Mouse (Mus musculus): ENCODE measurements around the gene Sp6. TPM values are rescaled to one million over a fixed set of nuclear protein-coding genes. Genes with fewer than 3 reads are reported as not detected.

The Sp6 gene
- total and polyA plus RNA-seq, 3 experiments, result 0.11 to 0.21 (median 0.21) TPM

GRCm38 (mm10) chr11:97019345-97019708, 6.1 kb downstream of the Sp6 start:
- no peak for DNase-seq
- Histone ChIP-seq H3K27ac (no peak overlapping the region), H3K4me1 (ENCODE audit: control insufficient read depth, insufficient read depth, low read length) (no peaks in the 10 kb centered on the region), H3K4me3 (no peak overlapping the region), H3K27me3 (ENCODE audit: control insufficient read depth, insufficient read depth, low read length) (peaks cover 30% of the 10 kb centered on the region), H3K36me3 (ENCODE audit: control insufficient read depth, insufficient read depth, low read length) (no peaks in the 10 kb centered on the region), H3K9ac (ENCODE audit: low read depth, low read length) (no peak overlapping the region), H3K79me2 (replicated peaks; ENCODE audit: control insufficient read depth, insufficient read depth, low read length) (no peaks in the 10 kb centered on the region)
- WGBS, result 14% methylated on average over 13 of the region's 13 CpGs
- intact Hi-C loops (cut with DNase I), result no loop called here
- TF ChIP-seq EP300 (IDR thresholded peaks at IDR 0.05; ENCODE audit: insufficient read depth, low read depth, low read length), result no peak
- TF ChIP-seq CTCF (IDR thresholded peaks at IDR 0.05), result no peak
- TF ChIP-seq POLR2A (IDR thresholded peaks at IDR 0.05; ENCODE audit: insufficient read depth, low read depth, low read length), result no peak

DNA sequence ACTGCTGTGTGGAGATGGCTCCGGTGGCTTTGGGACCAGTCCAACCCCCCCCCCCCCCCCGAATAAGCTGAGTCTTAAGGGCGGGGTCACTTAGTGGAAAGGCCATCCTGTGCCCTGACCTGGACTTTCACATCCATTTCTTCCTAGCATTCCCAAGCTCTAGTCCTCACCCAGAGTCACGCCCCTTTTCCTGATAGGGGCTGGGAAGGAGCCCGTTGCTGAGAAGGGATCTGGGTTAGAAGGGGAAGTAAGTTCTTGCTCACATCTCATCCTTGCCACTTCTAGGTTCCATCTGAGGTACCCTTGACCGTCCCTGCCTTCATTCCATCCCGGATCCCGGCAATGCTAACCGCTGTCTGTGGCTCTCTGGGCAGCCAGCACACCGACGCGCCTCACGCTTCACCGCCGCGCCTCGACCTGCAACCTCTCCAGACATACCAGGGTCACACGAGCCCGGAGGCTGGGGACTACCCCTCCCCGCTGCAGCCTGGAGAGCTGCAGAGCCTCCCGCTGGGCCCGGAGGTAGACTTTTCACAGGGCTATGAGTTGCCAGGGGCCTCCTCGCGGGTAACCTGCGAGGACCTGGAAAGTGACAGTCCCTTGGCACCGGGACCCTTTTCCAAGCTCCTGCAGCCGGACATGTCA, 8.0 kb downstream of the Sp6 start:
- Histone ChIP-seq H3K4me1 (ENCODE audit: control insufficient read depth, insufficient read depth, low read length) (no peaks in the 10 kb centered on the region), H3K27ac (no peak overlapping the region), H3K27me3 (ENCODE audit: control insufficient read depth, insufficient read depth, low read length) (peaks cover 24% of the 10 kb centered on the region), H3K79me2 (replicated peaks; ENCODE audit: control insufficient read depth, insufficient read depth, low read length) (no peaks in the 10 kb centered on the region), H3K9ac (ENCODE audit: low read depth, low read length) (0 out of 2 replicates have a peak overlapping the region, but pooled peaks have one; percentile 2), H3K4me3 (peak overlapping the region; percentile 74), H3K36me3 (ENCODE audit: control insufficient read depth, insufficient read depth, low read length) (no peaks in the 10 kb centered on the region)
- intact Hi-C loops (cut with DNase I), result no loop called here
- TF ChIP-seq EP300 (IDR thresholded peaks at IDR 0.05; ENCODE audit: insufficient read depth, low read depth, low read length) (no peak), CTCF (IDR thresholded peaks at IDR 0.05) (no peak), POLR2A (IDR thresholded peaks at IDR 0.05; ENCODE audit: insufficient read depth, low read depth, low read length) (no peak)
- DNase-seq, result no peak
- 2% methylated on average over 27 of the region's 27 CpGs for WGBS

DNA sequence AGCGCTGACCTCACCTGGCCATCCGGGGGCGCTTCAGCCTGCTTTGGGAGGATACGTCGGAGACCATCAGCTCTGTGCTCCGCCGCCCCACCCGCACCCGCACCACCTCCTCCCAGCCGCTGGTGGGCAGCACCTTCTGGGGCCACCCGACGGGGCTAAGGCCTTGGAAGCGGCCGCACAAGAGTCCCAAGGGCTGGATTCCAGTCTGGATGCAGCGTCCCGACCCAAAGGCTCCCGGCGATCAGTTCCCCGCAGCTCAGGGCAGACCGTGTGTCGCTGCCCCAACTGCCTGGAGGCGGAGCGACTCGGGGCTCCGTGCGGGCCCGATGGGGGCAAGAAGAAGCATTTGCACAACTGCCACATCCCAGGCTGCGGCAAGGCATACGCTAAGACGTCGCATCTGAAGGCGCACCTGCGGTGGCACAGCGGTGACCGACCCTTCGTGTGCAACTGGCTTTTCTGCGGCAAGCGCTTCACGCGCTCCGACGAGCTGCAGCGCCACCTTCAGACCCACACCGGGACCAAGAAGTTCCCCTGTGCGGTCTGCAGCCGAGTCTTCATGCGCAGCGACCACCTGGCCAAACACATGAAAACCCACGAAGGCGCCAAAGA, 8.8 kb downstream of the Sp6 start:
- no peak for TF ChIP-seq POLR2A (IDR thresholded peaks at IDR 0.05; ENCODE audit: insufficient read depth, low read depth, low read length)
- peak; percentile 9; the same call in 1 of the 2 replicates for TF ChIP-seq EP300 (IDR thresholded peaks at IDR 0.05; ENCODE audit: insufficient read depth, low read depth, low read length)
- TF ChIP-seq CTCF (IDR thresholded peaks at IDR 0.05), result peak; percentile 60
- H3K27me3 ChIP-seq (ENCODE audit: control insufficient read depth, insufficient read depth, low read length), result peaks cover 23% of the 10 kb centered on the region
- DNase-seq, result peak; percentile 81 to 85
- H3K27ac ChIP-seq, result peak overlapping the region; percentile 67
- intact Hi-C loops (cut with DNase I), result loop anchor here (1.0 to 2.0 kb wide), 2 partner anchors 40 to 155 kb away; partner anchors contain the start of gene Sp2
- H3K36me3 ChIP-seq (ENCODE audit: control insufficient read depth, insufficient read depth, low read length), result no peaks in the 10 kb centered on the region
- WGBS, result 1% methylated on average over 50 of the region's 50 CpGs
- peak overlapping the region; percentile 74 for H3K4me3 ChIP-seq
- no peaks in the 10 kb centered on the region for H3K79me2 ChIP-seq (replicated peaks; ENCODE audit: control insufficient read depth, insufficient read depth, low read length)
- no peaks in the 10 kb centered on the region for H3K4me1 ChIP-seq (ENCODE audit: control insufficient read depth, insufficient read depth, low read length)
- peak overlapping the region; percentile 79 for H3K9ac ChIP-seq (ENCODE audit: low read depth, low read length)

GRCm38 (mm10) chr11:97024977-97025376, 11.8 kb downstream of the Sp6 start:
- DNase-seq, result no peak
- Histone ChIP-seq H3K9ac (ENCODE audit: low read depth, low read length) (no peak overlapping the region), H3K36me3 (ENCODE audit: control insufficient read depth, insufficient read depth, low read length) (no peaks in the 10 kb centered on the region), H3K4me1 (ENCODE audit: control insufficient read depth, insufficient read depth, low read length) (no peaks in the 10 kb centered on the region), H3K79me2 (replicated peaks; ENCODE audit: control insufficient read depth, insufficient read depth, low read length) (no peaks in the 10 kb centered on the region), H3K27ac (no peak overlapping the region), H3K27me3 (ENCODE audit: control insufficient read depth, insufficient read depth, low read length) (peaks cover 8% of the 10 kb centered on the region; the same call in 1 of the 2 replicates), H3K4me3 (no peak overlapping the region)
- TF ChIP-seq EP300 (IDR thresholded peaks at IDR 0.05; ENCODE audit: insufficient read depth, low read depth, low read length), result no peak
- no peak for TF ChIP-seq POLR2A (IDR thresholded peaks at IDR 0.05; ENCODE audit: insufficient read depth, low read depth, low read length)
- TF ChIP-seq CTCF (IDR thresholded peaks at IDR 0.05), result no peak
- intact Hi-C loops (cut with DNase I), result loop anchor here (2.0 kb wide), 1 partner anchor 108 kb away; the partner anchor contains the start of gene Cdk5rap3
- 57% methylated on average over 10 of the region's 10 CpGs for WGBS

- Histone ChIP-seq H3K36me3 (ENCODE audit: control insufficient read depth, insufficient read depth, low read length) (no peaks in the 10 kb centered on the region), H3K27ac (peak overlapping the region; percentile 58), H3K4me1 (ENCODE audit: control insufficient read depth, insufficient read depth, low read length) (no peaks in the 10 kb centered on the region; the same call in 1 of the 2 replicates), H3K9ac (ENCODE audit: low read depth, low read length) (peak overlapping the region; percentile 42), H3K4me3 (peak overlapping the region; percentile 33), H3K27me3 (ENCODE audit: control insufficient read depth, insufficient read depth, low read length) (peaks cover 8% of the 10 kb centered on the region; the same call in 1 of the 2 replicates), H3K79me2 (replicated peaks; ENCODE audit: control insufficient read depth, insufficient read depth, low read length) (no peaks in the 10 kb centered on the region)
- 6% methylated on average over 17 of the region's 17 CpGs for WGBS
- TF ChIP-seq CTCF (IDR thresholded peaks at IDR 0.05) (no peak; the same call in 1 of the 2 replicates), POLR2A (IDR thresholded peaks at IDR 0.05; ENCODE audit: insufficient read depth, low read depth, low read length) (peak; percentile 61), EP300 (IDR thresholded peaks at IDR 0.05; ENCODE audit: insufficient read depth, low read depth, low read length) (peak; percentile 68; the same call in 1 of the 2 replicates)
- intact Hi-C loops (cut with DNase I), result loop anchor here (1.0 to 2.0 kb wide), 2 partner anchors 44 to 109 kb away; partner anchors contain the start of genes Cdk5rap3 and Sp2
- peak; percentile 88 for DNase-seq
Measured at GRCm38 (mm10) chr11:97025721-97026344, 12.6 kb downstream of the Sp6 start.

Data from heart, adult 2 months (tissue).